Mouse (Mus musculus): Measurements from ENCODE around the gene Gm21915. TPM values are rescaled to one million over a fixed set of nuclear protein-coding genes. Genes with fewer than 3 reads are reported as not detected.

Gene Gm21915
- not detected in 2 replicates for polyA plus RNA-seq (2012; rRNA removed)
- not detected in 2 replicates for polyA plus RNA-seq (2014; fragmentation: Nextera tagmentation; extraction: Ambion mirVana)

- Histone ChIP-seq H3K9ac (replicated peaks) (no peak within 1 kb of the TSS), H3K4me2 (ENCODE audit: low read depth) (no peak within 1 kb of the TSS), H3K4me3 (ENCODE audit: insufficient read depth in 1 of 2, low read depth in 2 of 2, low read length in 2 of 2) (no peak within 1 kb of the TSS), H3K4me1 (replicated peaks; ENCODE audit: control insufficient read depth in 2 of 2, insufficient read depth in 2 of 2, low read length in 1 of 2) (no peaks in the 10 kb centered on the region), H3K27ac (no peak within 1 kb of the TSS), H3K36me3 (replicated peaks; ENCODE audit: control insufficient read depth, insufficient read depth, low read depth) (no peaks in the 10 kb centered on the region), H3K9me3 (ENCODE audit: control insufficient read depth, low read length) (no peaks in the 10 kb centered on the region), H3K27me3 (ENCODE audit: control insufficient read depth, insufficient read depth, low read length) (no peaks in the 10 kb centered on the region)
- DNase-seq (ENCODE audit: low read depth in 3 of 3, low spot score in 3 of 3) (no peak), ATAC-seq (ENCODE audit: insufficient read depth) (no peak)
- TF ChIP-seq CTCF (IDR thresholded peaks at IDR 0.05; ENCODE audit: low read depth) (no peak), EP300 (IDR thresholded peaks at IDR 0.05; ENCODE audit: low read depth) (no peak)
- WGBS (ENCODE audit: insufficient replicate concordance) = 65% methylated on average over 3 of the region's 3 CpGs
Measured at GRCm38 (mm10) chr9:40670313-40670712, at the start of gene Gm21915. Gene Gm21915, plus strand, starts transcription at chr9:40670613.

- no peaks in the 10 kb centered on the region for H3K4me1 ChIP-seq (replicated peaks; ENCODE audit: control insufficient read depth in 2 of 2, insufficient read depth in 2 of 2, low read length in 1 of 2)
- ATAC-seq (ENCODE audit: insufficient read depth) = no peak
- H3K9me3 ChIP-seq (ENCODE audit: control insufficient read depth, low read length) = no peaks in the 10 kb centered on the region
- no peaks in the 10 kb centered on the region for H3K36me3 ChIP-seq (replicated peaks; ENCODE audit: control insufficient read depth, insufficient read depth, low read depth)
- H3K4me3 ChIP-seq (ENCODE audit: insufficient read depth in 1 of 2, low read depth in 2 of 2, low read length in 2 of 2) = no peak overlapping the region
- H3K27me3 ChIP-seq (ENCODE audit: control insufficient read depth, insufficient read depth, low read length) = peaks cover 5% of the 10 kb centered on the region
- no peak overlapping the region for H3K9ac ChIP-seq (replicated peaks)
- no peak overlapping the region for H3K4me2 ChIP-seq (ENCODE audit: low read depth)
- 79% methylated on average over 3 of the region's 3 CpGs for WGBS (ENCODE audit: insufficient replicate concordance)
- no peak for DNase-seq (ENCODE audit: low read depth in 3 of 3, low spot score in 3 of 3)
- TF ChIP-seq CTCF (IDR thresholded peaks at IDR 0.05; ENCODE audit: low read depth) = no peak
- no peak for TF ChIP-seq EP300 (IDR thresholded peaks at IDR 0.05; ENCODE audit: low read depth)
- H3K27ac ChIP-seq = no peak overlapping the region
Measured at GRCm38 (mm10) chr9:40622265-40622664, 48.1 kb upstream of the Gm21915 start.

- no peaks in the 10 kb centered on the region for H3K9me3 ChIP-seq (ENCODE audit: control insufficient read depth, low read length)
- no peak overlapping the region for H3K4me3 ChIP-seq (ENCODE audit: insufficient read depth in 1 of 2, low read depth in 2 of 2, low read length in 2 of 2)
- WGBS (ENCODE audit: insufficient replicate concordance) = 55% methylated on average over 4 of the region's 4 CpGs
- H3K27ac ChIP-seq = no peak overlapping the region
- DNase-seq (ENCODE audit: low read depth in 3 of 3, low spot score in 3 of 3) = no peak
- no peaks in the 10 kb centered on the region for H3K4me1 ChIP-seq (replicated peaks; ENCODE audit: control insufficient read depth in 2 of 2, insufficient read depth in 2 of 2, low read length in 1 of 2)
- H3K9ac ChIP-seq (replicated peaks) = no peak overlapping the region
- no peak for ATAC-seq (ENCODE audit: insufficient read depth)
- TF ChIP-seq CTCF (IDR thresholded peaks at IDR 0.05; ENCODE audit: low read depth) = no peak
- no peak for TF ChIP-seq EP300 (IDR thresholded peaks at IDR 0.05; ENCODE audit: low read depth)
- H3K27me3 ChIP-seq (ENCODE audit: control insufficient read depth, insufficient read depth, low read length) = peaks cover 5% of the 10 kb centered on the region; the same call in 1 of the 2 replicates
- H3K36me3 ChIP-seq (replicated peaks; ENCODE audit: control insufficient read depth, insufficient read depth, low read depth) = no peaks in the 10 kb centered on the region
- no peak overlapping the region for H3K4me2 ChIP-seq (ENCODE audit: low read depth)
Measured at GRCm38 (mm10) chr9:40622793-40623192, 47.6 kb upstream of the Gm21915 start.

- Histone ChIP-seq H3K9me3 (ENCODE audit: control insufficient read depth, low read length) (no peaks in the 10 kb centered on the region), H3K27ac (no peak overlapping the region), H3K27me3 (ENCODE audit: control insufficient read depth, insufficient read depth, low read length) (no peaks in the 10 kb centered on the region), H3K9ac (replicated peaks) (no peak overlapping the region), H3K4me3 (ENCODE audit: insufficient read depth in 1 of 2, low read depth in 2 of 2, low read length in 2 of 2) (no peak overlapping the region), H3K4me2 (ENCODE audit: low read depth) (no peak overlapping the region), H3K4me1 (replicated peaks; ENCODE audit: control insufficient read depth in 2 of 2, insufficient read depth in 2 of 2, low read length in 1 of 2) (no peaks in the 10 kb centered on the region), H3K36me3 (replicated peaks; ENCODE audit: control insufficient read depth, insufficient read depth, low read depth) (no peaks in the 10 kb centered on the region)
- 44% methylated on average over 3 of the region's 3 CpGs for WGBS (ENCODE audit: insufficient replicate concordance)
- ATAC-seq (ENCODE audit: insufficient read depth) (no peak), DNase-seq (ENCODE audit: low read depth in 3 of 3, low spot score in 3 of 3) (no peak)
- TF ChIP-seq EP300 (IDR thresholded peaks at IDR 0.05; ENCODE audit: low read depth) (no peak), CTCF (IDR thresholded peaks at IDR 0.05; ENCODE audit: low read depth) (no peak)
Measured at GRCm38 (mm10) chr9:40625341-40625740, 45.1 kb upstream of the Gm21915 start.

GRCm38 (mm10) chr9:40626566-40626965 is 43.8 kb upstream of the Gm21915 start:
- no peak overlapping the region for H3K4me2 ChIP-seq (ENCODE audit: low read depth)
- H3K9me3 ChIP-seq (ENCODE audit: control insufficient read depth, low read length) = no peaks in the 10 kb centered on the region
- H3K27me3 ChIP-seq (ENCODE audit: control insufficient read depth, insufficient read depth, low read length) = no peaks in the 10 kb centered on the region
- no peaks in the 10 kb centered on the region for H3K4me1 ChIP-seq (replicated peaks; ENCODE audit: control insufficient read depth in 2 of 2, insufficient read depth in 2 of 2, low read length in 1 of 2)
- DNase-seq (ENCODE audit: low read depth in 3 of 3, low spot score in 3 of 3) = no peak
- no peak for ATAC-seq (ENCODE audit: insufficient read depth)
- no peak overlapping the region for H3K27ac ChIP-seq
- TF ChIP-seq EP300 (IDR thresholded peaks at IDR 0.05; ENCODE audit: low read depth) = no peak
- no peak for TF ChIP-seq CTCF (IDR thresholded peaks at IDR 0.05; ENCODE audit: low read depth)
- H3K4me3 ChIP-seq (ENCODE audit: insufficient read depth in 1 of 2, low read depth in 2 of 2, low read length in 2 of 2) = no peak overlapping the region
- 53% methylated on average over 11 of the region's 11 CpGs for WGBS (ENCODE audit: insufficient replicate concordance)
- H3K9ac ChIP-seq (replicated peaks) = no peak overlapping the region
- H3K36me3 ChIP-seq (replicated peaks; ENCODE audit: control insufficient read depth, insufficient read depth, low read depth) = no peaks in the 10 kb centered on the region
